Comparison of ENCODE assay signal across 9 mouse cellular contexts in genomic region chr3:136833893-136834292, GRCm38 (mm10).
DNase-seq lines count a peak whose midpoint lies in the region; ATAC-seq and TF ChIP-seq lines count a peak whose summit lies in the region.
"Had no signal": no experiment of that assay in that cellular context is flagged by ENCODE, and none has a peak within 500 bp of the region (broad histone marks: within the 10 kb centered on the region; RNA-seq: fewer than 3 reads in every experiment).

No protein-coding gene starts in this region.

- WGBS in forebrain, embryonic 15.5 days = 12% methylated on average over 5 of the region's 5 CpGs
- 23% methylated on average over 5 of the region's 5 CpGs for WGBS in liver, postnatal 0 days (ENCODE audit: insufficient replicate concordance)

- H3K4me3 ChIP-seq in forebrain, embryonic 15.5 days = no peak overlapping the region
- no peak overlapping the region for H3K4me3 ChIP-seq in liver, postnatal 0 days (ENCODE audit: low read depth, low read length)

- no peak overlapping the region for H3K9ac ChIP-seq in forebrain, embryonic 15.5 days (replicated peaks)
- H3K9ac ChIP-seq in liver, postnatal 0 days (replicated peaks) = no peak overlapping the region
- H3K9ac ChIP-seq: liver, embryonic 14.5 days had no signal

- H3K36me3 ChIP-seq in forebrain, embryonic 15.5 days = no peaks in the 10 kb centered on the region
- H3K36me3 ChIP-seq in liver, postnatal 0 days (replicated peaks; ENCODE audit: insufficient read depth, low read length) = no peaks in the 10 kb centered on the region

- H3K27ac ChIP-seq in forebrain, embryonic 15.5 days (replicated peaks) = no peak overlapping the region
- H3K27ac ChIP-seq in liver, postnatal 0 days (ENCODE audit: low read depth) = no peak overlapping the region
- H3K27ac ChIP-seq: liver, embryonic 14.5 days had no signal

- no peaks in the 10 kb centered on the region for H3K9me3 ChIP-seq in forebrain, embryonic 15.5 days
- H3K9me3 ChIP-seq in liver, postnatal 0 days (ENCODE audit: low read length) = no peaks in the 10 kb centered on the region

- ATAC-seq in frontal cortex, adult (ENCODE audit: low TSS enrichment) = peak; percentile 31
- ATAC-seq in forebrain, embryonic 15.5 days (replicated peaks) = no peak
- no peak for ATAC-seq in liver, postnatal 0 days

- no peak for TF ChIP-seq CTCF in liver, postnatal 0 days (IDR thresholded peaks at IDR 0.05; ENCODE audit: low read depth)

- peaks cover 50% of the 10 kb centered on the region for H3K4me1 ChIP-seq in forebrain, embryonic 15.5 days
- H3K4me1 ChIP-seq in liver, postnatal 0 days (ENCODE audit: insufficient read depth) = peaks cover 20% of the 10 kb centered on the region

- DNase-seq in frontal cortex, postnatal 25 days (ENCODE audit: low spot score in 2 of 2) = no peak
- peak; percentile 47 for DNase-seq in cerebellum, adult 11 months
- DNase-seq in heart, postnatal 4 days = peak; percentile 27
- no peak for DNase-seq in liver, postnatal 0 days
- DNase-seq in yolk sac, embryonic 10.5 days (ENCODE audit: low spot score) = peak; percentile 10
- no peak for DNase-seq in frontal cortex, postnatal 10 days (ENCODE audit: low spot score in 2 of 2)

- no peaks in the 10 kb centered on the region for H3K27me3 ChIP-seq in forebrain, embryonic 15.5 days
- no peaks in the 10 kb centered on the region for H3K27me3 ChIP-seq in liver, postnatal 0 days (ENCODE audit: insufficient read depth, low read length)

- H3K4me2 ChIP-seq in forebrain, embryonic 15.5 days (replicated peaks) = peak overlapping the region; percentile 15
- H3K4me2 ChIP-seq in liver, postnatal 0 days (ENCODE audit: low read depth, low read length) = 0 out of 2 replicates have a peak overlapping the region, but pooled peaks have one; percentile 2

- no peak for TF ChIP-seq EP300 in liver, postnatal 0 days (IDR thresholded peaks at IDR 0.05; ENCODE audit: low read depth)

Comparison
In these comparisons a context has a peak if more than half of its experiments do, and no peak if none do; other contexts are left out.
1. DNase-seq: peak in cerebellum, adult 11 months (single experiment), heart, postnatal 4 days (single experiment) and yolk sac, embryonic 10.5 days (single experiment); none in frontal cortex, postnatal 25 days (0 of 2), liver, postnatal 0 days (single experiment) and frontal cortex, postnatal 10 days (0 of 2).